Mouse (Mus musculus): ENCODE measurements around the gene Zfp574. TPM values are rescaled to one million over a fixed set of nuclear protein-coding genes. Genes with fewer than 3 reads are reported as not detected.

Gene Zfp574
- total and polyA plus RNA-seq, 3 experiments: 16.3 to 30.2 TPM; not detected in 1

GRCm38 (mm10) chr7:25076296-25076662, 3.9 kb downstream of the Zfp574 start:
- peaks cover 9 to 37% of the 10 kb centered on the region in 2 experiments for H3K4me1 ChIP-seq (ENCODE audit: control insufficient read depth in 1 of 2, insufficient read depth in 2 of 2, low read length in 2 of 2)
- TF ChIP-seq CTCF (IDR thresholded peaks at IDR 0.05 in 2 of 3, conservative IDR thresholded peaks at IDR 0.05 in 1 of 3; ENCODE audit: control insufficient read depth in 1 of 3, insufficient read depth in 1 of 3, low read depth in 2 of 3, low read length in 3 of 3, poor library complexity in 1 of 3, severe bottlenecking in 1 of 3): no peak
- TF ChIP-seq BHLHE40 (IDR thresholded peaks at IDR 0.05; ENCODE audit: borderline replicate concordance, low read depth, low read length): no peak
- no peak for TF ChIP-seq EP300 (IDR thresholded peaks at IDR 0.05; ENCODE audit: low read depth in 1 of 2, low read length in 2 of 2)
- TF ChIP-seq POLR2AphosphoS5 (IDR thresholded peaks at IDR 0.05; ENCODE audit: borderline replicate concordance, low read depth, low read length): no peak
- TF ChIP-seq MYB (IDR thresholded peaks at IDR 0.05; ENCODE audit: low read depth, low read length): no peak
- no peak for TF ChIP-seq CHD2 (IDR thresholded peaks at IDR 0.05; ENCODE audit: low read length)
- no peak for TF ChIP-seq NRF1 (IDR thresholded peaks at IDR 0.05; ENCODE audit: insufficient read depth, low read depth, low read length, poor library complexity, severe bottlenecking)
- no peak for TF ChIP-seq POLR2AphosphoS2 (IDR thresholded peaks at IDR 0.05; ENCODE audit: low read length)
- no peak for TF ChIP-seq KAT2A (conservative IDR thresholded peaks at IDR 0.05; ENCODE audit: low read depth, low read length)
- TF ChIP-seq JUND (IDR thresholded peaks at IDR 0.05; ENCODE audit: low read depth, low read length): no peak
- TF ChIP-seq GATA1 (IDR thresholded peaks at IDR 0.05; ENCODE audit: low read depth, low read length): no peak
- TF ChIP-seq TAL1 (IDR thresholded peaks at IDR 0.05; ENCODE audit: low read length): no peak
- no peak for TF ChIP-seq TCF12 (IDR thresholded peaks at IDR 0.05; ENCODE audit: low read depth, low read length)
- TF ChIP-seq USF2 (IDR thresholded peaks at IDR 0.05; ENCODE audit: borderline replicate concordance in 1 of 2, insufficient read depth in 1 of 2, low read depth in 1 of 2, low read length in 2 of 2): no peak
- no peak for TF ChIP-seq SIN3A (IDR thresholded peaks at IDR 0.05; ENCODE audit: low read length)
- no peak for TF ChIP-seq SMC3 (IDR thresholded peaks at IDR 0.05; ENCODE audit: low read depth, low read length)
- no peak for TF ChIP-seq POLR2A (IDR thresholded peaks at IDR 0.05; ENCODE audit: control insufficient read depth in 1 of 2, insufficient read depth in 1 of 2, low read depth in 1 of 2, low read length in 2 of 2, poor library complexity in 1 of 2)
- TF ChIP-seq MXI1 (IDR thresholded peaks at IDR 0.05; ENCODE audit: low read depth, low read length): no peak

GRCm38 (mm10) chr7:25076663-25077413, 4.5 kb downstream of the Zfp574 start:
- Histone ChIP-seq H3K27me3 (ENCODE audit: control insufficient read depth in 1 of 2, insufficient read depth in 2 of 2, low read length in 2 of 2) (no peaks in the 10 kb centered on the region), H3K9ac (ENCODE audit: control insufficient read depth, low read depth, low read length, poor library complexity, severe bottlenecking) (peak overlapping the region; percentile 94), H3K9me3 (replicated peaks; ENCODE audit: insufficient read depth, low read length) (no peaks in the 10 kb centered on the region), H3K4me1 (ENCODE audit: control insufficient read depth in 1 of 2, insufficient read depth in 2 of 2, low read length in 2 of 2) (peaks cover 9 to 37% of the 10 kb centered on the region in 2 experiments), H3K79me2 (ENCODE audit: control insufficient read depth, insufficient read depth, low read length, poor library complexity) (peaks cover 40% of the 10 kb centered on the region), H3K36me3 (ENCODE audit: control insufficient read depth in 1 of 2, insufficient read depth in 2 of 2, low read length in 2 of 2) (peaks cover 0 to 20% of the 10 kb centered on the region in 2 experiments; a peak in 2 of 4 replicates), H3K4me3 (ENCODE audit: control insufficient read depth in 1 of 2, insufficient read depth in 1 of 2, low read depth in 2 of 2, low read length in 2 of 2) (peak overlapping the region; percentile 74 to 83), H3K27ac (ENCODE audit: control insufficient read depth, low read depth, low read length) (peak overlapping the region; percentile 92)
- DNase-seq (ENCODE audit: low read depth, low spot score): peak; percentile 99
- TF ChIP-seq HCFC1 (IDR thresholded peaks at IDR 0.05; ENCODE audit: low read depth, low read length) (peak; percentile 81), ETS1 (IDR thresholded peaks at IDR 0.05; ENCODE audit: low read depth, low read length) (0 out of 2 replicates have a peak, but pooled peaks have one; percentile 36), ZNF384 (IDR thresholded peaks at IDR 0.05; ENCODE audit: low read depth, low read length) (peak; percentile 62), KAT2A (conservative IDR thresholded peaks at IDR 0.05; ENCODE audit: low read depth, low read length) (peak; percentile 47; the same call in 1 of the 2 replicates), NELFE (IDR thresholded peaks at IDR 0.05; ENCODE audit: low read depth, low read length) (peak; percentile 81), MXI1 (IDR thresholded peaks at IDR 0.05; ENCODE audit: low read depth, low read length) (peak; percentile 61), MYC (IDR thresholded peaks at IDR 0.05; ENCODE audit: low read depth, low read length) (0 out of 2 replicates have a peak, but pooled peaks have one; percentile 21), POLR2AphosphoS2 (IDR thresholded peaks at IDR 0.05; ENCODE audit: low read length) (peak; percentile 87), RCOR1 (IDR thresholded peaks at IDR 0.05; ENCODE audit: low read depth, low read length) (no peak), UBTF (IDR thresholded peaks at IDR 0.05; ENCODE audit: borderline replicate concordance, insufficient read depth, low read depth, low read length) (0 out of 2 replicates have a peak, but pooled peaks have one; percentile 79), POLR2A (IDR thresholded peaks at IDR 0.05; ENCODE audit: control insufficient read depth in 1 of 2, insufficient read depth in 1 of 2, low read depth in 1 of 2, low read length in 2 of 2, poor library complexity in 1 of 2) (peak in 1 of 2 experiments; percentile 88; a peak in 3 of 4 replicates), SIN3A (IDR thresholded peaks at IDR 0.05; ENCODE audit: low read length) (peak; percentile 58), TCF12 (IDR thresholded peaks at IDR 0.05; ENCODE audit: low read depth, low read length) (peak; percentile 54), ZKSCAN1 (IDR thresholded peaks at IDR 0.05; ENCODE audit: low read depth, low read length) (no peak), MAX (IDR thresholded peaks at IDR 0.05; ENCODE audit: low read length) (peak; percentile 37; the same call in 1 of the 2 replicates), MYB (IDR thresholded peaks at IDR 0.05; ENCODE audit: low read depth, low read length) (no peak), EP300 (IDR thresholded peaks at IDR 0.05; ENCODE audit: low read depth in 1 of 2, low read length in 2 of 2) (0 out of 4 replicates have a peak, but pooled peaks of 1 of the 2 experiments have one; percentile 10), USF2 (IDR thresholded peaks at IDR 0.05; ENCODE audit: borderline replicate concordance in 1 of 2, insufficient read depth in 1 of 2, low read depth in 1 of 2, low read length in 2 of 2) (no peak)

More at GRCm38 (mm10) chr7:25076296-25076662, 3.9 kb downstream of the Zfp574 start:
- peak overlapping the region; percentile 92 for H3K27ac ChIP-seq (ENCODE audit: control insufficient read depth, low read depth, low read length)
- peak overlapping the region; percentile 71 to 74 for H3K4me3 ChIP-seq (ENCODE audit: control insufficient read depth in 1 of 2, insufficient read depth in 1 of 2, low read depth in 2 of 2, low read length in 2 of 2)
- peak overlapping the region; percentile 85 for H3K9ac ChIP-seq (ENCODE audit: control insufficient read depth, low read depth, low read length, poor library complexity, severe bottlenecking)
- no peaks in the 10 kb centered on the region for H3K9me3 ChIP-seq (replicated peaks; ENCODE audit: insufficient read depth, low read length)
- H3K27me3 ChIP-seq (ENCODE audit: control insufficient read depth in 1 of 2, insufficient read depth in 2 of 2, low read length in 2 of 2): no peaks in the 10 kb centered on the region
- DNase-seq (ENCODE audit: low read depth, low spot score): no peak
- H3K36me3 ChIP-seq (ENCODE audit: control insufficient read depth in 1 of 2, insufficient read depth in 2 of 2, low read length in 2 of 2): peaks cover 0 to 20% of the 10 kb centered on the region in 2 experiments; a peak in 2 of 4 replicates
- peaks cover 43% of the 10 kb centered on the region for H3K79me2 ChIP-seq (ENCODE audit: control insufficient read depth, insufficient read depth, low read length, poor library complexity)

Data from MEL (cell line).